Mouse (Mus musculus) midbrain, embryonic 13.5 days (tissue): ENCODE results near the gene Clasp2. TPM values are rescaled to one million over a fixed set of nuclear protein-coding genes. Genes with fewer than 3 reads are reported as not detected.
A peak's percentile ranks its signal among the peaks of the same experiment; 100 is the strongest.

ENCODE experiments used
- ATAC-seq: fragments of 200-750 bp; cut with Nextera tagmentation; 2 replicates; pipeline ENCODE4 v1.8.0; 2017; ENCODE audit warnings: mild to moderate bottlenecking, moderate TSS enrichment, moderate library complexity
- H3K27ac ChIP-seq: fragments of 300-500 bp; sonication (generic); 2 replicates; pipeline ENCODE4 v1.5.1; 2015; ENCODE audit warnings: inconsistent platforms, mild to moderate bottlenecking, moderate library complexity
- H3K27me3 ChIP-seq: fragments of 300-500 bp; sonication (generic); 2 replicates; pipeline ENCODE4 v1.6.1; 2015; ENCODE audit warnings: mild to moderate bottlenecking, inconsistent platforms
- H3K36me3 ChIP-seq: fragments of 300-500 bp; sonication (generic); 2 replicates; pipeline ENCODE4 v1.6.1; 2015; ENCODE audit warnings: mild to moderate bottlenecking, inconsistent platforms
- H3K4me1 ChIP-seq: fragments of 300-500 bp; sonication (generic); replicated peaks from 2 replicates; pipeline ENCODE4 v1.6.1; 2015; ENCODE audit warnings: inconsistent platforms
- H3K4me2 ChIP-seq: fragments of 300-500 bp; sonication (generic); replicated peaks from 2 replicates; pipeline ENCODE4 v1.6.1; 2015; ENCODE audit warnings: moderate library complexity, mild to moderate bottlenecking, inconsistent platforms
- H3K4me3 ChIP-seq: fragments of 300-500 bp; sonication (generic); replicated peaks from 2 replicates; pipeline ENCODE4 v1.5.1; 2015; ENCODE audit warnings: mild to moderate bottlenecking, inconsistent platforms
- H3K9ac ChIP-seq: fragments of 300-500 bp; sonication (generic); replicated peaks from 2 replicates; pipeline ENCODE4 v1.6.1; 2015; ENCODE audit warnings: mild to moderate bottlenecking, inconsistent platforms
- H3K9me3 ChIP-seq: fragments of 300-500 bp; sonication (generic); 2 replicates; pipeline ENCODE4 v1.6.1; 2016; ENCODE audit warnings: mild to moderate bottlenecking, inconsistent platforms
- WGBS: fragments of 180-500 bp; shearing (Covaris S2); methylation state at CpG from one replicate; pipeline ENCODE4 v1.1.7; 2015; 5-methylcytosine and 5-hydroxymethylcytosine counted together
- polyA plus RNA-seq: library from polyadenylated mRNA; unstranded; fragments of >200 nt; fragmentation: Nextera tagmentation; extraction: Ambion mirVana; gene quantifications from 2 replicates; pipeline ENCODE4 v1.2.1, GENCODE M21; 2015

The Clasp2 gene
- polyA plus RNA-seq, 1 experiment from 2014 or later, result 108 TPM

DNA sequence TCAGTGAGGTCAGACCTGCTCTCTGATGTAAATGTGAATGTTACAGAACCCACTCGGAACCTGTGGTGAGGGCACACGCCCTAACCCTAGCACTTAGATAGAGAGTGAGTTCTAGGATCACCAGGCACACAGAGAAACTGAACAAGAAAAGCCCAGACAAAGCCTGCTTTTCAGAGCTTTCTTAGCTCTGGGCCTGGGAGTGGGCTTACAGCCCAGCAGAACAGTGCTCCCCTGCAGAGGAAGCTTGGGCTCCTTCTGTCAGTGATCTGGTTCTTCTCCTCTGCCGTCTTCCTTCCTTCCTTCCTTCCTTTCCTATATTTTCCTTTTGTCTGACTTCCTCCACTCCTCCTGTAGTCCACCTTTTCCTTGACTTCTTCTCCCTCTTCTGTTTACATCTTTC, 61.5 kb downstream of the Clasp2 start:
- ATAC-seq, result no peak
- Histone ChIP-seq H3K4me1 (peaks cover 15% of the 10 kb centered on the region), H3K4me3 (no peak overlapping the region), H3K27me3 (no peaks in the 10 kb centered on the region), H3K27ac (0 out of 2 replicates have a peak overlapping the region, but pooled peaks have one; percentile 30), H3K36me3 (no peaks in the 10 kb centered on the region), H3K9ac (no peak overlapping the region), H3K9me3 (no peaks in the 10 kb centered on the region), H3K4me2 (no peak overlapping the region)
- 40% methylated on average over 3 of the region's 3 CpGs for WGBS

DNA sequence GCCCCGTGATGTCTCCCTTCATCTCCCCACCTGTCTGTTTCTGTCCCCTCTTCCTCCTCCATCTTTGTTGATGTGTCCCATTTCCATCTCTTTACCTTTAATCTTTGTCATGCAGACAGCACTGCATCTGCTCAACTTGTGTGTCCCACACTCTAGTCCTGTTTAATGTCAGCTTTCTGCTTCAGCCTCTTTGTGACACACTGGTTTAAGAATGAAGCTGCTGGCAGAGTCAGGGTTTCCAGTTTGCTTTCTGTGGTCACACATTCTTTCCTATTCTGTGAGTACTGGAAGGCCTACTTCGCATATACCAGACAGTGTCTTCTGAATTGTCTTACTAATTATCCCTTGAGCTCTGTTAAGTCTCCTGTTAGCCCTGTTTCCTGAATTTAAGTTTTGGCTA, 62.5 kb downstream of the Clasp2 start:
- WGBS, result 91% methylated on average over 2 of the region's 2 CpGs
- no peak for ATAC-seq
- Histone ChIP-seq H3K4me3 (no peak overlapping the region), H3K9ac (no peak overlapping the region), H3K4me2 (no peak overlapping the region), H3K27ac (0 out of 2 replicates have a peak overlapping the region, but pooled peaks have one; percentile 25), H3K9me3 (no peaks in the 10 kb centered on the region), H3K27me3 (no peaks in the 10 kb centered on the region), H3K36me3 (no peaks in the 10 kb centered on the region), H3K4me1 (peaks cover 15% of the 10 kb centered on the region)

DNA sequence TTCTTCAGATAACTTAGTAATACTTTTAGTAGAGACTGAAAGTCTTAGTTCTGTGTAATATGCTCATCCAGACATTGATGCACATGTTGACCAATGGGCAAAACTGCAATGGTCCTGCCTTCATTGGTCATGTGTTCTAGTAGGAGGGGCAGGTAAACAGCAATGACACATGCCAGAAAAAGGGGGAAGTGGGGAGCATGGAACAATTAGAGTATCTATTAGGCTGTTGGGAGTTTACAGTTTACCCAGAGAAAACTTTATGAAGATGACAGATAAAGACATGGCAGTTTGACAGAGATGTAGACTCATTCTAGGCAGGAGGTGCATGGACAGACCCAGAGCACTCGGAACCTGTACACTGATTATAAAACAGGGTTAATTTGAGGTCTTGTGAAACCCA, 64.1 kb downstream of the Clasp2 start:
- H3K4me1 ChIP-seq, result peaks cover 10% of the 10 kb centered on the region
- no peaks in the 10 kb centered on the region for H3K27me3 ChIP-seq
- no peak overlapping the region for H3K4me2 ChIP-seq
- no peak overlapping the region for H3K27ac ChIP-seq
- WGBS, result 97% methylated on average over 1 of the region's 1 CpGs
- H3K9ac ChIP-seq, result no peak overlapping the region
- no peak overlapping the region for H3K4me3 ChIP-seq
- no peak for ATAC-seq
- no peaks in the 10 kb centered on the region for H3K36me3 ChIP-seq
- no peaks in the 10 kb centered on the region for H3K9me3 ChIP-seq

DNA sequence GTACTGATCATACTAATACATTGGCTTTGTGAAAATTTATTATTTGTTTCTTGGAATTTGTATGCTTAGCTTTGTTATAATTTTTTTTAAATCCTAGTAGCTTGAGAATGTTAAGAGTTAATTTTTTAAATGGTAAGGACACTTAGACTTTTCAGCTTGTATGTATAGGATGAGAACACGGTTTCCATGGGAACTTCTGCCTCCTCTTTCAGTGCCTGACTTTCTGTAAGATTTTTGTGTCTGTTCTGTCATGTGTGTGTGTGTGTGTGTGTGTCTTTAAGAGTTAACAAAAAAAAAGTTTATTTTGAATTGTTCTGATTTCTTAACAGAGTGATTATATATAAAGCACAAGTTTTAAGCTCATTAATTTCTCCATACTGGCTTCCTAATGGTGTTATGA, 70.1 kb downstream of the Clasp2 start:
- Histone ChIP-seq H3K27me3 (no peaks in the 10 kb centered on the region), H3K27ac (no peak overlapping the region), H3K4me2 (no peak overlapping the region), H3K9ac (no peak overlapping the region), H3K9me3 (no peaks in the 10 kb centered on the region), H3K4me1 (peaks cover 23% of the 10 kb centered on the region), H3K36me3 (no peaks in the 10 kb centered on the region), H3K4me3 (no peak overlapping the region)
- 66% methylated on average over 1 of the region's 1 CpGs for WGBS
- ATAC-seq, result no peak

DNA sequence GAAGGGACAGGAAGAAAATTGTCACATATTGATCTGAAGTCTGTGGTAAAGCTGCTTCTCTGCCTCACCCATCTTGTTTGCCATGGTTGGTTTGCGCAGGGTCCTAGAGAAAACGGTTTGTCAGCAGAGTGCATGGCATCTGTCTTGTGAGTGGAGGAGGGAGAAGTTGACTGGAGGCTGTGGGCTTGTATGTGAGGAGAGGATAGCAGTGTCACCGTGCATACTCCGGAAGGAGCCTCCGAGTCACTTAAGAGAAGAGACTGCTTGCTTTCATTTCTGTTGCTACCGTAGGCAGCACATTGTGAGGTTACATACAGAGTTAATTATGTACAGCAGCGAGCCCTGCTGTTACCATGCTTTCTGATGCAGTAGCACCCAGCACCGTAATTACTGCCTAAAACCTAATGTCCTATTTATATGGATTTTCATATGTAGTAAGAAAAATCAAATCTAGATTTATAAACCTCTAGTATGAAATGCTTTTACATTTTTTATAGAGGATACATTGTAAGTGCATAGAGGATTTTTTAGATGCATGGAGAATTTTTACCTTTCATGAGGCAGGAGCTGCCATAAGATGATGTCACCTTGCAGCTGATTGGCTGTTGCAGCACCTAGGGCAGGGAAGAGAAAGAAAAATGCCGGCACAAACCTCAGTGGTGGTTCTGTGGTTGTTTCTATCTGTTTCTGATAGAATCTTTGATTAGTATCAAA, 70.8 kb downstream of the Clasp2 start:
- Histone ChIP-seq H3K9ac (peak overlapping the region; percentile 64), H3K4me3 (peak overlapping the region; percentile 44), H3K9me3 (no peaks in the 10 kb centered on the region), H3K36me3 (no peaks in the 10 kb centered on the region), H3K4me1 (peaks cover 23% of the 10 kb centered on the region), H3K27ac (peak overlapping the region; percentile 86), H3K27me3 (no peaks in the 10 kb centered on the region), H3K4me2 (peak overlapping the region; percentile 58)
- ATAC-seq, result peak; percentile 93
- WGBS, result 28% methylated on average over 9 of the region's 9 CpGs

DNA sequence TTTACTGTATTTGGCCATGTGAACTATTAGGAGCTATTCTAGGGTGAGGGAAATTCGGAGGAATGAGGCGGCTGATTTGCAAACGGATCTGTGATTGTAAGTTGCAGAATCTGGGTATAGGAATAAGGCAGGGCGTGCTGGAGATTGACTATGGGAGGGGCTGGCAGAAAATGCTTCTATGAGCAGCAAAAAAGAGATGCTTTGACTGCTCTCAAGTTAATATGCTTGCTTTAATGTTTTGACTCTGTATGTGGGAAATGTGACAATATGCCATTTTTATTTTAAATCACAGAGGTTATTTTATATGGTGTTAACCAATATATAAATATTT, 71.4 kb downstream of the Clasp2 start:
- H3K27ac ChIP-seq, result peak overlapping the region; percentile 86
- peak overlapping the region; percentile 44 for H3K4me3 ChIP-seq
- no peaks in the 10 kb centered on the region for H3K36me3 ChIP-seq
- H3K4me2 ChIP-seq, result peak overlapping the region; percentile 58
- H3K9me3 ChIP-seq, result no peaks in the 10 kb centered on the region
- ATAC-seq, result peak; percentile 34
- peak overlapping the region; percentile 64 for H3K9ac ChIP-seq
- peaks cover 23% of the 10 kb centered on the region for H3K4me1 ChIP-seq
- WGBS, result 74% methylated on average over 4 of the region's 4 CpGs
- no peaks in the 10 kb centered on the region for H3K27me3 ChIP-seq

DNA sequence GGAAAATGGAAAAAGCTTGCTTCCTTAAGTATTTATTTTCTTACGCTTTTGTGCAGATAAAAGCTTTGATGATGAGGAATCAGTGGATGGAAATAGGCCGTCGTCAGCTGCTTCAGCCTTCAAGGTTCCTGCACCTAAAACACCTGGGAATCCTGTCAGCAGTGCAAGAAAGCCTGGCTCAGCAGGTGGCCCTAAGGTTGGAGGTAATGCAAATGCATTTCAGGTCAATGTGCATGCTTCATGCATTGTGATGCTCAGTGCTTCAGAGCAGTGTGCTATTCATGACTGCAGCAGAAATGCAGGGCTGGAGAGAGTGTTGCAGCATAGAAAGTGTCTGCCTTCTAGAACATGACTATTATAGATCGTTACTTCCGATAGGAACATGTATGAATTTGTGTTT, 71.8 kb downstream of the Clasp2 start:
- 77% methylated on average over 5 of the region's 5 CpGs for WGBS
- H3K27me3 ChIP-seq, result no peaks in the 10 kb centered on the region
- peaks cover 23% of the 10 kb centered on the region for H3K4me1 ChIP-seq
- H3K4me3 ChIP-seq, result peak overlapping the region; percentile 44
- H3K4me2 ChIP-seq, result peak overlapping the region; percentile 58
- ATAC-seq, result no peak
- peak overlapping the region; percentile 66 for H3K27ac ChIP-seq
- peak overlapping the region; percentile 67 for H3K9ac ChIP-seq
- no peaks in the 10 kb centered on the region for H3K9me3 ChIP-seq
- no peaks in the 10 kb centered on the region for H3K36me3 ChIP-seq

DNA sequence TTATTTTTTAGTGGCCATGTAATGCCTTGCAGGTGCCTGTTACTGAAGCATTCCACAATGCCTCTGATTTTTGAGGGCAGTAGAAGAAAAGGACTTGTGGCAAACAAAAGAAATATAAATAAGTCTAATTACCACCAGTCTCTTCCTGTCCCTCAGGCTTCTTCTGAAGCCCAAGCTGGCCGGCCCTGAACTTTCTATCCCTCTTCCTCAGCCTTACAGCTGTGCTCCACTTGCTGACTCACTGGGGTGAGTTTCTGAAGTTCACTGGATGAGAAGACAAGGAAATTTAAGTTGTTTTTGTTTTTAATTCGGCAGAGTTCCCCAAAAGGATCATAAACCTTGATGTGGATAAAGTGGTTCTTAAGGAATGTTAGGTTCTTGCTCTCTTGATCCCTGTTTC, 74.6 kb downstream of the Clasp2 start:
- Histone ChIP-seq H3K9me3 (no peaks in the 10 kb centered on the region), H3K27me3 (no peaks in the 10 kb centered on the region), H3K4me1 (peaks cover 26% of the 10 kb centered on the region), H3K9ac (no peak overlapping the region), H3K4me2 (no peak overlapping the region), H3K4me3 (no peak overlapping the region), H3K27ac (no peak overlapping the region), H3K36me3 (no peaks in the 10 kb centered on the region)
- ATAC-seq, result no peak
- WGBS, result 84% methylated on average over 2 of the region's 2 CpGs

DNA sequence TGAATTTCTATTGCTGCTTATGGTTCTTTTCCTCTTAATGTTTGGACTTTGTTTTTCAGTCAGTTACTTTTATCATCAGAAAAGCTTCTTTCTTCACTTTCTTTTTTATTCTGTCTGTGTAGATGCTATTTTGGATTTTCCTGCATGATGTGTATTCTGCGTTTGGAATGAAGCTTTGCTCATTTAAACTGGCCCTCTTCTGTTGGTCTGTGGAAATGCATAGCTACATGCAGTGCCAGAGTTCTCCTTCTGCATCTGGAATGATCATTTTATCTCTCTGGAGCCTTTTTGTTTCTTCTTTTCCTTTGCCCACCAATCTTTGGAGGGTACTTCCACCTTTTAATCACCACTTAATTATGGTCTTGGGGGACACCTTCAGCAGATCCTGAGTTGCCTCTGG, 80.9 kb downstream of the Clasp2 start:
- H3K27ac ChIP-seq, result no peak overlapping the region
- H3K9me3 ChIP-seq, result no peaks in the 10 kb centered on the region
- no peaks in the 10 kb centered on the region for H3K27me3 ChIP-seq
- WGBS, result 65% methylated on average over 1 of the region's 1 CpGs
- no peak overlapping the region for H3K4me2 ChIP-seq
- ATAC-seq, result no peak
- no peaks in the 10 kb centered on the region for H3K36me3 ChIP-seq
- peaks cover 4% of the 10 kb centered on the region; the same call in 1 of the 2 replicates for H3K4me1 ChIP-seq
- H3K9ac ChIP-seq, result no peak overlapping the region
- no peak overlapping the region for H3K4me3 ChIP-seq

DNA sequence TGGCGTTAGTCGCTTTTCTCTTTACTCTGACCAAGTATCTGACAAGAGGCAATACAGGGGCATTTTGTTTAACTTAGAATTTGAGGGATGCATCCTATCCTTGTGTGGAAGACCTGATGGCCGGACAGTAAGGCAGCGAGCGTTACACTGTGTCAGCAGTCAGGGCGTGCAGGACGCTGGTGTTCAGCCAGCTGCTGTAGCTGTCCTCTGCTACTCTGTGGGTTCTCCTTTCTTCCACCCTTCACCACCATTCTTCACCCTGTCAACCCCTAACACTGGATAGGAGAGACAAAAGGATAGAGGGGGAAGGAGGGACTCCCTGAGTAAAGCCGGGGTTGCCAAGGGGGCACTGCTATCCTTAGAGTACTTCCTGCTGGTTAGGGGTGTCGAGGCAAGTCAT, 87.4 kb downstream of the Clasp2 start:
- WGBS, result 77% methylated on average over 9 of the region's 9 CpGs
- Histone ChIP-seq H3K27ac (no peak overlapping the region), H3K36me3 (no peaks in the 10 kb centered on the region), H3K4me3 (no peak overlapping the region), H3K9me3 (no peaks in the 10 kb centered on the region), H3K9ac (no peak overlapping the region), H3K4me1 (0 out of 2 replicates have a peak, but pooled peaks cover 3% of the 10 kb centered on the region), H3K27me3 (no peaks in the 10 kb centered on the region), H3K4me2 (no peak overlapping the region)
- ATAC-seq, result no peak

DNA sequence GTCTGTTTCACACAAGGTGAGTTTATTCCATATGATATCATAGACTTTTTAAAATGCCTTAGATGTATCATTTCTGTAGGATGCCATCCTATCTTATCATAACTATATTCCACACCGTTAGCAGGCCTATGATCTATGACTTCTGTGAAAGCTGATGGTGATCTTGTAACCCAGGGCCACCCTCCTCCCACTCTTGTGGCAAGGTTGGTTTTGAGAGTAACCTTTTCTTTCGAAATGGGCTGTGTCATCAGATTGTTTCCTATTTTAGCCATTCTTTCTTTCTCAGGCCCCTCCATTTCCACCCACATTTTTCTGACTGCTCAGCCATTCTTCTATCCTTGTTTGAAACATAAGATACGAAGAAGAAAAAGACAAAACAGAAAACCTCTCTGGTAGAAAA, 88.9 kb downstream of the Clasp2 start:
- WGBS, result 96% methylated on average over 3 of the region's 3 CpGs
- no peaks in the 10 kb centered on the region for H3K27me3 ChIP-seq
- H3K36me3 ChIP-seq, result no peaks in the 10 kb centered on the region
- no peak overlapping the region for H3K4me2 ChIP-seq
- no peak for ATAC-seq
- H3K27ac ChIP-seq, result no peak overlapping the region
- 0 out of 2 replicates have a peak, but pooled peaks cover 3% of the 10 kb centered on the region for H3K4me1 ChIP-seq
- H3K9ac ChIP-seq, result no peak overlapping the region
- no peaks in the 10 kb centered on the region for H3K9me3 ChIP-seq
- no peak overlapping the region for H3K4me3 ChIP-seq

DNA sequence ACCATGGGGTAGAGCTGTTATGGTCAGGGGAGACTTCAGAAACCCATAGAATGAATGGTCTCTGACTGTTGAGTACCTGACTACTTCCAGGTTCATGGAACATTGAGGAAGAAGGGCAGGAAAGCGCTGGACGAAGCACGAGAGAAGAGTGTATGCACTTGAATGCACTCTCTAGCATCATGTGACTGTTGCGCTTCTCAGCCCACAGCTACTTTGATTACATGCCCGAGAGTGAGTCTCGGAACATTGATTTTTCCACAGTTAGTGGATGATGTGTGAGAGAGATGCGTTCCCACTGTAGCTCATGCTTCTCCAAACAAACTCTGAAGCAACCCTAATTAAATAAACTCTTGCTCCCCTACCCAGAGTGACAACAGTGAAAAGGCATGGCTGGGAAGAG, 92.2 kb downstream of the Clasp2 start:
- H3K9ac ChIP-seq, result no peak overlapping the region
- H3K4me3 ChIP-seq, result no peak overlapping the region
- H3K9me3 ChIP-seq, result no peaks in the 10 kb centered on the region
- H3K4me1 ChIP-seq, result 0 out of 2 replicates have a peak, but pooled peaks cover 3% of the 10 kb centered on the region
- WGBS, result 84% methylated on average over 7 of the region's 7 CpGs
- H3K36me3 ChIP-seq, result peaks cover 4% of the 10 kb centered on the region
- H3K27me3 ChIP-seq, result no peaks in the 10 kb centered on the region
- ATAC-seq, result no peak
- no peak overlapping the region for H3K4me2 ChIP-seq
- no peak overlapping the region for H3K27ac ChIP-seq

DNA sequence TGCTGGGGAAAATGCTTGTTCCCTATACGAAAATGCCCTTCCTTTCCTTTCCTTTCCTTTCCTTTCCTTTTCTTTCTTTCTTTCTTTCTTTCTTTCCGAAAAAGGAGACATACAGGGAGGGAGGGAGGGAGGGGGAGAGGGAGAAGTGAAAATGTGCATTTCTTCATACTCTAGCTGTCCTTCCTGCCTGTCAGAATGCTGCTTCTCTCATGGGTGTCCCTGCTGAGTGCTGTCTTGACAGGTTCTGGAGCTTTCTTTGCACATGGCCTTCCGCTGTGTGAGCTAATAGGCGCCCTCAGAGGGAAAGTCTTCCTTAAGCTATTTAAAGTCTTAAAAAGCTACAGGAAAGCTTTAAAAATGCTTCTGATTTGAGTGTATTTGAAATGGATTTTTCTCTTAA, 95.7 kb downstream of the Clasp2 start:
- Histone ChIP-seq H3K4me2 (no peak overlapping the region), H3K4me1 (no peaks in the 10 kb centered on the region), H3K4me3 (no peak overlapping the region), H3K9ac (no peak overlapping the region), H3K9me3 (no peaks in the 10 kb centered on the region), H3K27ac (no peak overlapping the region), H3K27me3 (no peaks in the 10 kb centered on the region), H3K36me3 (peaks cover 9% of the 10 kb centered on the region)
- WGBS, result 84% methylated on average over 4 of the region's 4 CpGs
- no peak for ATAC-seq
